Mouse (Mus musculus) spleen, postnatal 4 days (tissue): ENCODE data around the gene Sacm1l.

Experiments
- DNase-seq, 2 experiments: peaks; one replicate each; pipeline ENCODE4 v3.0.0; 2022; ENCODE audit warnings: low spot score in 2 of 2

Sacm1l gene

GRCm38 (mm10) chr9:123509638-123510604 lies 19.6 kb upstream of the Sacm1l start:
- DNase-seq = no peak

- DNase-seq = no peak
Measured at GRCm38 (mm10) chr9:123510926-123511325, 18.6 kb upstream of the Sacm1l start.

- no peak for DNase-seq
Measured at GRCm38 (mm10) chr9:123512482-123512881, 17.1 kb upstream of the Sacm1l start.

- DNase-seq = no peak
Measured at GRCm38 (mm10) chr9:123515087-123515486, 14.5 kb upstream of the Sacm1l start.

- DNase-seq = no peak
Measured at GRCm38 (mm10) chr9:123516641-123517385, 12.7 kb upstream of the Sacm1l start.

GRCm38 (mm10) chr9:123518969-123519894 lies 10.3 kb upstream of the Sacm1l start:
- DNase-seq = peak in 1 of 2 experiments; percentile 29

GRCm38 (mm10) chr9:123520735-123521134 lies 8.8 kb upstream of the Sacm1l start:
- DNase-seq = no peak

- DNase-seq = peak; percentile 51 to 85
Measured at GRCm38 (mm10) chr9:123523676-123524075, 5.9 kb upstream of the Sacm1l start.

GRCm38 (mm10) chr9:123525095-123525494 lies 4.5 kb upstream of the Sacm1l start:
- peak; percentile 72 to 87 for DNase-seq

GRCm38 (mm10) chr9:123526502-123526901 lies 3.1 kb upstream of the Sacm1l start:
- DNase-seq = no peak

- no peak for DNase-seq
Measured at GRCm38 (mm10) chr9:123528087-123528925, 1.3 kb upstream of the Sacm1l start.

GRCm38 (mm10) chr9:123528926-123529295 lies 648 bp upstream of the Sacm1l start:
- DNase-seq = peak; percentile 50 to 72

- DNase-seq = no peak
Measured at GRCm38 (mm10) chr9:123530158-123530475, 558 bp downstream of the Sacm1l start.

- no peak for DNase-seq
Measured at GRCm38 (mm10) chr9:123530566-123531130, 1.1 kb downstream of the Sacm1l start.

- no peak for DNase-seq
Measured at GRCm38 (mm10) chr9:123531234-123531633, 1.7 kb downstream of the Sacm1l start.

- no peak for DNase-seq
Measured at GRCm38 (mm10) chr9:123536613-123537012, 7.1 kb downstream of the Sacm1l start.

- no peak for DNase-seq
Measured at GRCm38 (mm10) chr9:123538189-123538588, 8.6 kb downstream of the Sacm1l start.

- no peak for DNase-seq
Measured at GRCm38 (mm10) chr9:123539093-123539492, 9.5 kb downstream of the Sacm1l start.

GRCm38 (mm10) chr9:123539823-123540222 lies 10.3 kb downstream of the Sacm1l start:
- DNase-seq = no peak

- DNase-seq = no peak
Measured at GRCm38 (mm10) chr9:123554599-123554998, 25.0 kb downstream of the Sacm1l start.
